Mouse (Mus musculus) heart, adult 2 months (tissue): ENCODE results near the gene Sgpp1. TPM values are rescaled to one million over a fixed set of nuclear protein-coding genes. Genes with fewer than 3 reads are reported as not detected.

Experiments
- DNase-seq, 2 experiments: peaks; one replicate each; pipeline ENCODE4 v3.0.0; 2021
- H3K27ac ChIP-seq: fragments of 200-600 bp; 2 replicates; pipeline ENCODE4 v1.8.1; 2022
- H3K27me3 ChIP-seq: fragments of 200-500 bp; 2 replicates; pipeline ENCODE4 v1.6.1; 2012; ENCODE audit warnings: mild to moderate bottlenecking, low read length, inconsistent platforms, mixed read lengths; ENCODE audit not compliant: control insufficient read depth, insufficient read depth
- H3K36me3 ChIP-seq: fragments of 200-500 bp; 2 replicates; pipeline ENCODE4 v1.6.1; 2012; ENCODE audit warnings: low read length, inconsistent platforms; ENCODE audit not compliant: control insufficient read depth, insufficient read depth
- H3K4me1 ChIP-seq: fragments of 200-500 bp; 2 replicates; pipeline ENCODE4 v1.6.1; 2011; ENCODE audit warnings: low read length; ENCODE audit not compliant: control insufficient read depth, insufficient read depth
- H3K4me3 ChIP-seq: fragments of 200-600 bp; 2 replicates; pipeline ENCODE4 v1.8.1; 2022
- H3K79me2 ChIP-seq: fragments of 200-500 bp; replicated peaks from 2 replicates; pipeline ENCODE4 v1.6.1; 2012; ENCODE audit warnings: mild to moderate bottlenecking, inconsistent platforms, low read length, moderate library complexity, mixed read lengths; ENCODE audit not compliant: control insufficient read depth, insufficient read depth
- H3K9ac ChIP-seq: fragments of 200-500 bp; 2 replicates; pipeline ENCODE4 v1.6.1; 2012; ENCODE audit warnings: low read depth, mild to moderate bottlenecking, control low read depth, inconsistent platforms, low read length, mixed read lengths
- CTCF ChIP-seq: fragments of 200-600 bp; IDR thresholded peaks from 2 replicates; pipeline ENCODE4 v1.8.1; 2022; ENCODE audit warnings: antibody characterized with exemption, mild to moderate bottlenecking, moderate library complexity
- EP300 ChIP-seq: fragments of 200-500 bp; IDR thresholded peaks from 2 replicates; pipeline ENCODE4 v1.6.1; 2011; ENCODE audit warnings: low read depth, low read length, control low read depth; ENCODE audit not compliant: insufficient read depth
- POLR2A ChIP-seq: fragments of 200-500 bp; IDR thresholded peaks from 2 replicates; pipeline ENCODE4 v1.6.1; 2011; ENCODE audit warnings: mild to moderate bottlenecking, low read depth, low read length, control low read depth; ENCODE audit not compliant: insufficient read depth
- WGBS: fragments of 180-500 bp; shearing (Covaris S2); methylation state at CpG from one replicate; pipeline ENCODE4 v1.1.7; 2018; 5-methylcytosine and 5-hydroxymethylcytosine counted together
- intact Hi-C: fragments of 180-260 bp; cut with DNase I; formaldehyde crosslinking; loops from one replicate; pipeline ENCODE4 v1.15.1; 2025
- polyA plus RNA-seq: library from polyadenylated mRNA; depleted of rRNA; stranded (reverse); fragments of >200 nt; gene quantifications from 2 replicates; pipeline ENCODE4 v1.2.3, GENCODE M21; 2012
- total RNA-seq, 2 experiments: library from RNA; stranded (reverse); gene quantifications; 2 replicates each; pipeline ENCODE4 v1.2.3; 2021

The Sgpp1 gene
- total and polyA plus RNA-seq, 3 experiments, result 17.1 to 22.5 (median 21.3) TPM

DNA sequence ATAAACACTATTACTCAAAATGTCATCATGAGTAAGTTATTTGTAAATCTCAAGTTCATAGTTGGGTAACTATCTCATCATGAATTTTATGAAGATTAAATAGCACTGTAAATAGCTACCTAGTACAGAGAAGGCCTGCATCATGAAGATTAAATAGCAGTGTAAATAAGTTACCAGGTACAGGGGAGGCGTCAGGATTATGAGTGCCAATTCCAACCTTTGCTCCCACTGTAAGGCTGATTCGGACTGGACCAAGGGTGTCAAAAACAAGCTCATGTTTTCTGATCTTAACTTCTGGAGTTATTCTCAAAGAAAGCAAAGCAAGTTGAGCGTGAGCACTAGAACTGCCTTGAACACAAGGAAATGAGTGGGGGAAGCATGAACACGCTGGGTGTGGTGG lies 51.9 kb downstream of the Sgpp1 start:
- intact Hi-C loops, result no loop called here
- H3K27me3 ChIP-seq, result no peaks in the 10 kb centered on the region
- TF ChIP-seq EP300 (no peak), POLR2A (no peak), CTCF (no peak)
- H3K36me3 ChIP-seq, result no peaks in the 10 kb centered on the region
- no peak for DNase-seq
- H3K79me2 ChIP-seq, result no peaks in the 10 kb centered on the region
- H3K4me3 ChIP-seq, result no peak overlapping the region
- H3K27ac ChIP-seq, result no peak overlapping the region
- H3K4me1 ChIP-seq, result no peaks in the 10 kb centered on the region
- H3K9ac ChIP-seq, result no peak overlapping the region
- 93% methylated on average over 4 of the region's 4 CpGs for WGBS

- TF ChIP-seq POLR2A (no peak), EP300 (no peak), CTCF (no peak)
- no peak overlapping the region for H3K9ac ChIP-seq
- H3K27me3 ChIP-seq, result no peaks in the 10 kb centered on the region
- H3K79me2 ChIP-seq, result no peaks in the 10 kb centered on the region
- intact Hi-C loops, result no loop called here
- H3K36me3 ChIP-seq, result no peaks in the 10 kb centered on the region
- H3K27ac ChIP-seq, result no peak overlapping the region
- no peak for DNase-seq
- WGBS, result 64% methylated on average over 2 of the region's 2 CpGs
- H3K4me1 ChIP-seq, result no peaks in the 10 kb centered on the region
- no peak overlapping the region for H3K4me3 ChIP-seq
These were observed 52.7 kb downstream of the Sgpp1 start for GRCm38 (mm10) chr12:75682842-75683241.

- Histone ChIP-seq H3K79me2 (no peaks in the 10 kb centered on the region), H3K36me3 (no peaks in the 10 kb centered on the region), H3K4me1 (no peaks in the 10 kb centered on the region), H3K9ac (no peak overlapping the region), H3K27me3 (no peaks in the 10 kb centered on the region), H3K4me3 (no peak overlapping the region), H3K27ac (no peak overlapping the region)
- 73% methylated on average over 4 of the region's 4 CpGs for WGBS
- TF ChIP-seq POLR2A, result no peak
- no peak for TF ChIP-seq CTCF
- TF ChIP-seq EP300, result no peak
- intact Hi-C loops, result no loop called here
- no peak for DNase-seq
These were observed 54.4 kb downstream of the Sgpp1 start for GRCm38 (mm10) chr12:75681101-75681500.

DNA sequence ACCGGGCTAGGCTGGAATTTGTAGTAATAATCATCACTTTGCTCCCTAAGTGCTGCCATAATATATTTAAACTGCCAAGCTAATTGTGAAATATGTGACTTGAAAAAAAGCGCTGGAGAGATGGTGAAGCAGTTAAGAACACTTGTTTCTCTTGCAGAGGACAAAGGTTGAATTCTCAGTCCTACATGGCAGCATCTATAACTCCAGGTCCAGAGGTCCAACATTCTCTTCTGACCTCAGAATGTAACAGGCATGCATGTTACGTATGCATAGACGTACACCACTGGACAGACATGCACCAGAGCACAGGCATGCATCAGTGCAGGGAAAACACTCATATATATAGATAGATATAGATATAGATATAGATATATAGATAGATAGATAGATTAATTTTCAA lies 57.1 kb downstream of the Sgpp1 start:
- TF ChIP-seq CTCF, result no peak
- no peak for TF ChIP-seq POLR2A
- no peak for TF ChIP-seq EP300
- no peak overlapping the region for H3K27ac ChIP-seq
- no peaks in the 10 kb centered on the region for H3K27me3 ChIP-seq
- no peaks in the 10 kb centered on the region for H3K79me2 ChIP-seq
- H3K4me3 ChIP-seq, result no peak overlapping the region
- H3K36me3 ChIP-seq, result no peaks in the 10 kb centered on the region
- DNase-seq, result no peak
- no peaks in the 10 kb centered on the region for H3K4me1 ChIP-seq
- H3K9ac ChIP-seq, result no peak overlapping the region
- WGBS, result 92% methylated on average over 4 of the region's 4 CpGs
- intact Hi-C loops, result no loop called here

DNA sequence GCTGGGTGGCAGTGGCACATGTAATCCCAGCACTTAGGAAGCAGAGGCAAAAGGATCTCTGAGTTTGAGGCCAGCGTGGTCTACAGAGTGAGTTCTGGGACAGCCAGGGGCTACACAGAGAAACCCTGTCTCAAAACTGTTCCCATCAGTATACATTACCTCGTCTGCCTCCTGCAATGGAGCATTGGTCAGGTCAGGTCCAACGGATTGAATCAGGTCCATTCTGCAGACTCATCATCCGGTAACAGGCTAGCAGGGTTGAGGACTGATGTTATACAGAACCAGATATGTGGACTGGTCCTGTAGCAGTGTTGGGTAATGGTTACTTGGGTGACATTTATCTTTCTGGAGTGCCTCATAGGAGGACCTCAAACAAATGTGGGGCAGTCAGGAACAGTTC lies 62.9 kb downstream of the Sgpp1 start:
- H3K27ac ChIP-seq, result no peak overlapping the region
- WGBS, result 92% methylated on average over 4 of the region's 4 CpGs
- no peak for DNase-seq
- no peak overlapping the region for H3K9ac ChIP-seq
- no peaks in the 10 kb centered on the region; the same call in 1 of the 2 replicates for H3K36me3 ChIP-seq
- no peak for TF ChIP-seq EP300
- TF ChIP-seq POLR2A, result no peak
- TF ChIP-seq CTCF, result no peak
- no peaks in the 10 kb centered on the region for H3K79me2 ChIP-seq
- intact Hi-C loops, result loop anchor here (5.0 kb wide), 2 partner anchors 65 to 100 kb away; partner anchors contain the start of gene Sgpp1
- H3K4me3 ChIP-seq, result no peak overlapping the region
- no peaks in the 10 kb centered on the region for H3K27me3 ChIP-seq
- H3K4me1 ChIP-seq, result 0 out of 2 replicates have a peak, but pooled peaks cover 1% of the 10 kb centered on the region

DNA sequence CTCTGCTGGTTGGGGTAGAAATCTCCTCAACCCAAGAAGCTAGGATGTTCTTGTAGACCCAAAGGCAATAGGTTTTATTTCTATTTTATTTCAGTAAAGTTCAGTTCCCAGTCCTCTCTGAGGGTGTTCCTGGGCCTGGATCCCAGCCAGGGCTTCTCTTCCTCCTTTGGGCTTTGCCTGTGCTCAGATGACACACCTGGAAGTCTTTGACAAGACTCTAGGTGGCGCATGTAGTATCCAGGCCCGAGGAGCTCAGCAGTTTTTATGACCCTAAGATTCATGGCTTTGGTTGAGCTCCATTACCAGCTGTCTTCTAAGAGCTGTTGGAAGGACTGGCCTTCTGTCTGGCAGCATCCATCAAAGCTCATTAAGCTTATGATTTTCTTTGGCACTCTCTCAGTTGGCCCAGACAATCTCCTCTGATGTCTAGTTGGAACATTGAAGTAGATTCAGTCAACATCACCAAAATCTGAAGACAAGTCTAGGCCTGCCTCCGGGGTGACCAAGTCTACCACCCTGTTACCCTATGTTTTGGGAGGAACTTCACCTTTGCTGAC lies 63.7 kb downstream of the Sgpp1 start:
- no peak overlapping the region for H3K4me3 ChIP-seq
- 0 out of 2 replicates have a peak, but pooled peaks cover 1% of the 10 kb centered on the region for H3K4me1 ChIP-seq
- no peak overlapping the region for H3K27ac ChIP-seq
- no peak for DNase-seq
- no peak overlapping the region for H3K9ac ChIP-seq
- no peaks in the 10 kb centered on the region; the same call in 1 of the 2 replicates for H3K36me3 ChIP-seq
- H3K27me3 ChIP-seq, result no peaks in the 10 kb centered on the region
- no peak for TF ChIP-seq POLR2A
- TF ChIP-seq CTCF, result no peak
- no peak for TF ChIP-seq EP300
- 84% methylated on average over 3 of the region's 3 CpGs for WGBS
- intact Hi-C loops, result loop anchor here (5.0 kb wide), 2 partner anchors 65 to 100 kb away; partner anchors contain the start of gene Sgpp1
- H3K79me2 ChIP-seq, result no peaks in the 10 kb centered on the region

GRCm38 (mm10) chr12:75670611-75671010 lies 64.9 kb downstream of the Sgpp1 start:
- DNase-seq, result no peak
- Histone ChIP-seq H3K9ac (no peak overlapping the region), H3K27me3 (no peaks in the 10 kb centered on the region), H3K4me3 (no peak overlapping the region; the same call in 1 of the 2 replicates), H3K36me3 (no peaks in the 10 kb centered on the region; the same call in 1 of the 2 replicates), H3K4me1 (0 out of 2 replicates have a peak, but pooled peaks cover 1% of the 10 kb centered on the region), H3K27ac (no peak overlapping the region; the same call in 1 of the 2 replicates), H3K79me2 (no peaks in the 10 kb centered on the region)
- WGBS, result 85% methylated on average over 6 of the region's 6 CpGs
- intact Hi-C loops, result loop anchor here (5.0 kb wide), 2 partner anchors 67 to 102 kb away; partner anchors contain the start of gene Sgpp1
- TF ChIP-seq POLR2A, result no peak
- no peak for TF ChIP-seq CTCF
- TF ChIP-seq EP300, result no peak
